Mouse (Mus musculus): ENCODE results near the gene Cald1. TPM values are rescaled to one million over a fixed set of nuclear protein-coding genes. Genes with fewer than 3 reads are reported as not detected.

Gene Cald1
- 2.1 and 6.8 TPM in 2 replicates for polyA plus RNA-seq (2012; rRNA removed; ENCODE audit: low replicate concordance)

GRCm38 (mm10) chr6:34598121-34599065 lies at the start of gene Cald1:
Gene Cald1 (plus strand): TSS chr6:34598500.

GRCm38 (mm10) chr6:34780231-34780942 lies 182.1 kb downstream of the Cald1 start, which contains the start of gene Agbl3:
Gene Agbl3 (plus strand): TSS chr6:34780432.

Other genes with a start within 250 kb of the Cald1 start
- gene Akr1b8, start 244.4 kb upstream of the Cald1 start, polyA plus RNA-seq (2012; rRNA removed; ENCODE audit: low replicate concordance), result 2.2 and 17.3 TPM in 2 replicates
- gene Akr1b10, start 214.3 kb upstream of the Cald1 start, polyA plus RNA-seq (2012; rRNA removed; ENCODE audit: low replicate concordance), result 4.8 and 9.3 TPM in 2 replicates
- gene Akr1b7, start 186.2 kb upstream of the Cald1 start, polyA plus RNA-seq (2012; rRNA removed; ENCODE audit: low replicate concordance), result 14.0 and 37.1 TPM in 2 replicates
- 10.4 and 14.7 TPM in 2 replicates for gene Bpgm, start 122.3 kb upstream of the Cald1 start, polyA plus RNA-seq (2012; rRNA removed; ENCODE audit: low replicate concordance)
- 0.27 and 0.56 TPM in 2 replicates for gene Agbl3, start 181.9 kb downstream of the Cald1 start, polyA plus RNA-seq (2012; rRNA removed; ENCODE audit: low replicate concordance)